Mouse (Mus musculus) right cerebral cortex, postnatal 4 days (tissue): ENCODE results near the gene Cars2.
"Not testable (repeated sequence)": the region's sequence is repeated elsewhere in the genome, so short reads cannot be mapped to it uniquely, and the experiment has no call there.

ENCODE experiments used
- DNase-seq: peaks from one replicate; pipeline ENCODE4 v3.0.0-alpha.2; 2022

Gene Cars2

GRCm38 (mm10) chr8:11470694-11471093, 79.9 kb downstream of the Cars2 start:
- DNase-seq: no peak

DNA sequence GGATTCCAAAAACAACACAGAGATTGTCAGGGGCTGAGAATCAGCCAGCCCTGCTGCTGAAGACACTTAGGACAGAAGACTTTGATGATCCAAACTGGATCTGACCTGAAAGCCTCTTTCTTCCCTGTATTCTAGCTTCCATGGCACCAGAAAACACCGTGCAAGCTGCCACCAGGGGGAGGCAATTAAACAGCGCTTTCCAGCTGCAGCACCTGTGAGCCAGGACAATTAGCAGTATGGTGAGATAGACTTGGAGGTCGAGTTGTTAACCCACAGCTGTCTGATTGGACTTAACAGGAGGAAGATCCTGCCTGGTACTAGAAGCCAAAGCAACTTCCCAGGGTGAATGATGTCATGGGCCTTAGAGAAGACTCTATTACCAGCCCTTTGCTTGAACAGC, 81.5 kb downstream of the Cars2 start:
- DNase-seq: peak; percentile 29

DNA sequence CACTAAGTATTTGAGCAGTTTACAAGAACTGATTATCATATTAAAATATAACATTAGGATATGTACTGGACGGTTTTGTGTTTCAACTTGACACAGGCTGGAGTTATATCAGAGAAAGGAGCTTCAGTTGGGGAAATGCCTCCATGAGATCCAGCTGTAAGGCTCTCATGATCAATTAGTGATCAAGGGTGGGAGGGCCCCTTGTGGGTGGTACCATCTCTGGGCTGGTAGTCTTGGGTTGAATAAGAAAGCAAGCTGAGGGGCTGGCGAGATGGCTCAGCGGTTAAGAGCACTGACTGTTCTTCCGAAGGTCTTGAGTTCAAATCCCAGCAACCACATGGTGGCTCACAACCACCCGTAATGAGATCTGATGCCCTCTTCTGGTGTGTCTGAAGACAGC, 84.1 kb downstream of the Cars2 start:
- not testable (repeated sequence) for DNase-seq

DNA sequence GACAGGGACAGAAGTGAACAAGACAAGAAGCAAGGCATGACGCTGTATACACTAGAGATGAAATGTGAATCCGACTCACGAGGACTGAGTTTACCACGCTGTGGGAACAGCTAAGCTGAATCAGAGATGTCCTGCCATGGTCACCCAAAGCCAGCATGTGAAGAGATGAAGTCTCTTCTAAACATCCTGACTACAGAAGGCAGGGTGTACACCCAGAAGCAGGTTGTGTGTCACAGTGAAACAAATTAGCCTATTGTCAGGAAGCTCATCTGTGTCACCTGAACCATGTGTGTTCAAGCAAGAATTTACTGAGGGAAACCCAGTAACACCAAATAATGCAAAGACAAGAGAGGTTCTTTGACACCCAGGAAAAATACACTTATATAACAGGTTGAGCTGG, 85.0 kb downstream of the Cars2 start:
- DNase-seq: no peak

- DNase-seq: no peak
Observed at GRCm38 (mm10) chr8:11464707-11464964, 85.9 kb downstream of the Cars2 start.
